Mouse (Mus musculus): ENCODE results near the gene Gm20696.

The Gm20696 gene

GRCm38 (mm10) chr6:99625306-99625705 is 41.3 kb downstream of the Gm20696 start:
- no peak for DNase-seq (ENCODE audit: low read depth in 1 of 2, low spot score in 2 of 2)

GRCm38 (mm10) chr6:99624542-99624941 is 42.1 kb downstream of the Gm20696 start:
- no peak for DNase-seq (ENCODE audit: low read depth in 1 of 2, low spot score in 2 of 2)

GRCm38 (mm10) chr6:99623641-99624040 is 43.0 kb downstream of the Gm20696 start:
- no peak for DNase-seq (ENCODE audit: low read depth in 1 of 2, low spot score in 2 of 2)

- no peak for DNase-seq (ENCODE audit: low read depth in 1 of 2, low spot score in 2 of 2)
These were observed 45.4 kb downstream of the Gm20696 start for GRCm38 (mm10) chr6:99621167-99621566.

GRCm38 (mm10) chr6:99620471-99620870 is 46.1 kb downstream of the Gm20696 start:
- DNase-seq (ENCODE audit: low read depth in 1 of 2, low spot score in 2 of 2) = no peak

- no peak for DNase-seq (ENCODE audit: low read depth in 1 of 2, low spot score in 2 of 2)
These were observed 46.6 kb downstream of the Gm20696 start for GRCm38 (mm10) chr6:99619964-99620363.

GRCm38 (mm10) chr6:99619466-99619865 is 47.1 kb downstream of the Gm20696 start:
- no peak for DNase-seq (ENCODE audit: low read depth in 1 of 2, low spot score in 2 of 2)

- no peak for DNase-seq (ENCODE audit: low read depth in 1 of 2, low spot score in 2 of 2)
These were observed 48.7 kb downstream of the Gm20696 start for GRCm38 (mm10) chr6:99617867-99618266.

- DNase-seq (ENCODE audit: low read depth in 1 of 2, low spot score in 2 of 2) = no peak
These were observed 49.2 kb downstream of the Gm20696 start for GRCm38 (mm10) chr6:99617415-99617814.

GRCm38 (mm10) chr6:99615272-99615751 is 51.3 kb downstream of the Gm20696 start:
- no peak for DNase-seq (ENCODE audit: low read depth in 1 of 2, low spot score in 2 of 2)

- DNase-seq (ENCODE audit: low read depth in 1 of 2, low spot score in 2 of 2) = no peak
These were observed 51.9 kb downstream of the Gm20696 start for GRCm38 (mm10) chr6:99614566-99615271.

- DNase-seq (ENCODE audit: low read depth in 1 of 2, low spot score in 2 of 2) = no peak
These were observed 54.7 kb downstream of the Gm20696 start for GRCm38 (mm10) chr6:99611866-99612265.

GRCm38 (mm10) chr6:99610454-99611427 is 55.9 kb downstream of the Gm20696 start:
- peak in 1 of 2 experiments; percentile 3 for DNase-seq (ENCODE audit: low read depth in 1 of 2, low spot score in 2 of 2)

- no peak for DNase-seq (ENCODE audit: low read depth in 1 of 2, low spot score in 2 of 2)
These were observed 60.5 kb downstream of the Gm20696 start for GRCm38 (mm10) chr6:99606079-99606478.

GRCm38 (mm10) chr6:99604758-99605157 is 61.8 kb downstream of the Gm20696 start:
- no peak for DNase-seq (ENCODE audit: low read depth in 1 of 2, low spot score in 2 of 2)

GRCm38 (mm10) chr6:99602434-99602833 is 64.2 kb downstream of the Gm20696 start:
- no peak for DNase-seq (ENCODE audit: low read depth in 1 of 2, low spot score in 2 of 2)

GRCm38 (mm10) chr6:99600886-99601285 is 65.7 kb downstream of the Gm20696 start:
- DNase-seq (ENCODE audit: low read depth in 1 of 2, low spot score in 2 of 2) = no peak

GRCm38 (mm10) chr6:99600168-99600793 is 66.3 kb downstream of the Gm20696 start:
- DNase-seq (ENCODE audit: low read depth in 1 of 2, low spot score in 2 of 2) = no peak

- DNase-seq (ENCODE audit: low read depth in 1 of 2, low spot score in 2 of 2) = no peak
These were observed 66.9 kb downstream of the Gm20696 start for GRCm38 (mm10) chr6:99599651-99600050.

- DNase-seq (ENCODE audit: low read depth in 1 of 2, low spot score in 2 of 2) = no peak
These were observed 67.4 kb downstream of the Gm20696 start for GRCm38 (mm10) chr6:99599229-99599628.

- DNase-seq (ENCODE audit: low read depth in 1 of 2, low spot score in 2 of 2) = no peak
These were observed 89.6 kb downstream of the Gm20696 start for GRCm38 (mm10) chr6:99577040-99577439.
